Comparison of ENCODE assay signal across 7 mouse cellular contexts in genomic region chr10:125967436-125968160, GRCm38 (mm10). TPM values are rescaled to one million over a fixed set of nuclear protein-coding genes. Genes with fewer than 3 reads are reported as not detected.
A peak's percentile ranks its signal among the peaks of the same experiment; 100 is the strongest.
DNase-seq lines count a peak whose midpoint lies in the region; ATAC-seq and TF ChIP-seq lines count a peak whose summit lies in the region.

No protein-coding gene starts in this region.

- peak overlapping the region; percentile 99 for H3K4me2 ChIP-seq in forebrain, embryonic 13.5 days
- H3K4me2 ChIP-seq in liver, embryonic 12.5 days = peak overlapping the region; percentile 76
- peak overlapping the region; percentile 63 for H3K4me2 ChIP-seq in stomach, embryonic 16.5 days (ENCODE audit: low read depth, low read length)

- peaks cover 37% of the 10 kb centered on the region for H3K27me3 ChIP-seq in forebrain, embryonic 13.5 days
- H3K27me3 ChIP-seq in liver, embryonic 12.5 days (replicated peaks) = peaks cover 47% of the 10 kb centered on the region
- H3K27me3 ChIP-seq in stomach, embryonic 16.5 days (ENCODE audit: control insufficient read depth, insufficient read depth, low read length) = no peaks in the 10 kb centered on the region

- H3K36me3 ChIP-seq in forebrain, embryonic 13.5 days (ENCODE audit: poor library complexity, severe bottlenecking) = no peaks in the 10 kb centered on the region
- no peaks in the 10 kb centered on the region for H3K36me3 ChIP-seq in liver, embryonic 12.5 days
- no peaks in the 10 kb centered on the region for H3K36me3 ChIP-seq in stomach, embryonic 16.5 days (ENCODE audit: control insufficient read depth, insufficient read depth, low read length)

- ATAC-seq in forebrain, embryonic 13.5 days = no peak
- ATAC-seq in liver, embryonic 12.5 days = no peak
- ATAC-seq in stomach, embryonic 16.5 days (ENCODE audit: insufficient read depth, low FRiP score) = no peak
- ATAC-seq in inflammation-experienced regulatory T-cells, adult 6 months = no peak

- 34% methylated on average over 14 of the region's 14 CpGs for WGBS in lung, adult 2 months
- WGBS in forebrain, embryonic 13.5 days = 3% methylated on average over 14 of the region's 14 CpGs
- 18% methylated on average over 14 of the region's 14 CpGs for WGBS in liver, embryonic 12.5 days (ENCODE audit: insufficient replicate concordance)
- 9% methylated on average over 14 of the region's 14 CpGs for WGBS in stomach, embryonic 16.5 days

- no peaks in the 10 kb centered on the region for H3K9me3 ChIP-seq in forebrain, embryonic 13.5 days (replicated peaks)
- H3K9me3 ChIP-seq in liver, embryonic 12.5 days (replicated peaks) = no peaks in the 10 kb centered on the region
- no peaks in the 10 kb centered on the region for H3K9me3 ChIP-seq in stomach, embryonic 16.5 days (replicated peaks; ENCODE audit: control insufficient read depth, low read length)

- DNase-seq in lung, adult 2 months = no peak
- no peak for DNase-seq in lung, postnatal 25 days (ENCODE audit: low spot score)
- no peak for DNase-seq in urinary bladder, postnatal 25 days (ENCODE audit: low spot score)

- no peak overlapping the region for H3K27ac ChIP-seq in forebrain, embryonic 13.5 days
- H3K27ac ChIP-seq in liver, embryonic 12.5 days = no peak overlapping the region
- peak overlapping the region; percentile 94 for H3K27ac ChIP-seq in stomach, embryonic 16.5 days (ENCODE audit: low read length)

- TF ChIP-seq CTCF in lung, adult 2 months (IDR thresholded peaks at IDR 0.05; ENCODE audit: insufficient read depth, low read length) = no peak

- H3K4me3 ChIP-seq in lung, adult 2 months (replicated peaks; ENCODE audit: extremely low read depth, low read depth, low read length) = peak overlapping the region; percentile 48
- H3K4me3 ChIP-seq in forebrain, embryonic 13.5 days = peak overlapping the region; percentile 58
- H3K4me3 ChIP-seq in liver, embryonic 12.5 days = peak overlapping the region; percentile 60
- peak overlapping the region; percentile 89 for H3K4me3 ChIP-seq in stomach, embryonic 16.5 days (replicated peaks; ENCODE audit: low read length)

- H3K4me1 ChIP-seq in lung, adult 2 months (ENCODE audit: control insufficient read depth, insufficient read depth, low read length) = peaks cover 8% of the 10 kb centered on the region
- H3K4me1 ChIP-seq in forebrain, embryonic 13.5 days = peaks cover 29% of the 10 kb centered on the region
- peaks cover 15% of the 10 kb centered on the region; the same call in 1 of the 2 replicates for H3K4me1 ChIP-seq in liver, embryonic 12.5 days
- peaks cover 14% of the 10 kb centered on the region for H3K4me1 ChIP-seq in stomach, embryonic 16.5 days (ENCODE audit: control insufficient read depth, insufficient read depth, low read length)

- no peak for TF ChIP-seq POLR2A in lung, adult 2 months (IDR thresholded peaks at IDR 0.05; ENCODE audit: borderline replicate concordance, extremely low read depth, low read depth, low read length)

- peak overlapping the region; percentile 73 for H3K9ac ChIP-seq in forebrain, embryonic 13.5 days
- no peak overlapping the region for H3K9ac ChIP-seq in liver, embryonic 12.5 days
- H3K9ac ChIP-seq in stomach, embryonic 16.5 days (ENCODE audit: low read length) = peak overlapping the region; percentile 97

RNA-seq across cellular contexts. Expression of gene Lrig3, which starts 1.6 kb away (rescaled TPM):
- 10.0 and 12.0 TPM in 2 replicates for polyA plus RNA-seq in lung, adult 2 months (2012; rRNA removed)
- 2.4 and 3.0 TPM in 2 replicates for polyA plus RNA-seq in forebrain, embryonic 13.5 days (2015; fragmentation: Nextera tagmentation; extraction: Ambion mirVana)
- 1.8 and 1.9 TPM in 2 replicates for polyA plus RNA-seq in liver, embryonic 12.5 days (2016; fragmentation: Nextera tagmentation; extraction: Ambion mirVana)
- 17.4 and 17.5 TPM in 2 replicates for polyA plus RNA-seq in stomach, embryonic 16.5 days (2015; fragmentation: Nextera tagmentation; extraction: Ambion mirVana)
- polyA plus RNA-seq in inflammation-experienced regulatory T-cells, adult 6 months (2017; shearing (Covaris generic)) = not detected
